Mouse (Mus musculus): ENCODE measurements around the gene Tmem269.

Tmem269 gene

DNA sequence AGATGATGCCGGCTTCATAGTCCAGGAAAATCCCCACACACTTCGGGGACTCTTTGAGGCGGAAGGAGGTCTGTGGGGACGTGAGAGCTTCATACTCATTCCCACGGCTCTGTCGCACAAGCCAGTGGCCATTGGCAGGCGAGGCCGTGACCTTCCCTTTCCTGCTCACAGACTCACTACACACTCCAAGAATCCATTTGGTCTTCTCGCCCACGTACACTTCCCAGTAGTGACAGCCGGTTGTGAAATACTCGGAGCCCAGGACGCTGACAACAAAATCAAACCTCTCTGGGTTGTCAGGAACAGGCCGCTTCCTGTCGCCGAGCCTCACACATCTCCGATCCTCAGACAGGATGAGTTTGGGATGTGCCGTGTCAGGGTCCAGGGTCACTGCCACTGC lies 39.7 kb downstream of the Tmem269 start:
- DNase-seq: no peak

DNA sequence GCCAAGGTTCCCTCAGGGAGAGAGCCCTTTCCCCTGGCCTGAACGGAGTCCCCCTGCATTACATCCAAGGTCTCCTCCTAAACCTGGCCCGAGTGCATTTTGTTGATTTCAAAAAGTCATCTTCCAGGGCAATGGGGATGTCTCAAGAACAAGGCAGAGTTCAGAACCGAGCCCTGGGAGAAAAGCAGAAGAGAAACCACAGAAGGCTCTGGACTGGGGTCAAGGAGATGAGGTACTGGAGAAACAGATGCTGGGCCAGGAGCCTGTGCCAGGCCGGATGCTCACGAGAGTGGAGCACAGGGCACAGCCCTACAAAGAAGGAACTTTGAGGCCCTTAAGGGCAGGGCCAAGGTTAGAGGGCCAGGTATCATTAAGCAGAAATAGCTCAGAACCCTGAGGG lies 40.3 kb downstream of the Tmem269 start:
- no peak for DNase-seq

DNA sequence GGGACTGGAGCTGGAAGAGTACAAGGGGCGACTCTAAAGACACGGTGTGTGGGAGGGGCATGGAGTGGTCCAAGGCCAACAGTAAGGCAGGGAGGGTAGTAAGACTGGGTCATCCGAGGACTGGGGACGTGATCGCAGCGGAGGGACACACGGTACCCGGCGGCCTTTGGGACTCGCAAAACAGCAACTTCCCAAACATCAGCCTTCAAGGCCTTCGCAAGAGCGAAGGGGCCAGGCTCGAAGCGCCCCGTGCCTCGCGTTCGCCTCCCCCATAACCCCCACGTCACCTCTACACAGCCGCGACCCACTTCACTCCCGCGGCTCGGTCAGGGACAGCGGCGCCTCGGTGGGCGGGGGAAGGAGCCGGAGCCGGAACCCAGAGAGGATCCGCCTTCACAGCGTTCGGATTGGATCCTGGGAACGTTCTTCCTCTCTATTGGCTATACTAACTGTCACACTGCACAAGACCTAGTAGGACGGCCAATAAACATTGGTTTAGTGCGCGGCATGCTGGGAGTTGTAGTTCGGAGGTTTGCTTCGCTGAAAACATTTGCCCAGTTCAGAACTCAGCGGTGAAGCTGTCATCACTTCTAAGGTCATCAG lies 44.1 kb downstream of the Tmem269 start, which contains the start of gene Zfp691:
Zfp691 (minus strand) TSS at position 345 of the 603 bp plus-strand sequence.
- DNase-seq: peak; percentile 97

DNA sequence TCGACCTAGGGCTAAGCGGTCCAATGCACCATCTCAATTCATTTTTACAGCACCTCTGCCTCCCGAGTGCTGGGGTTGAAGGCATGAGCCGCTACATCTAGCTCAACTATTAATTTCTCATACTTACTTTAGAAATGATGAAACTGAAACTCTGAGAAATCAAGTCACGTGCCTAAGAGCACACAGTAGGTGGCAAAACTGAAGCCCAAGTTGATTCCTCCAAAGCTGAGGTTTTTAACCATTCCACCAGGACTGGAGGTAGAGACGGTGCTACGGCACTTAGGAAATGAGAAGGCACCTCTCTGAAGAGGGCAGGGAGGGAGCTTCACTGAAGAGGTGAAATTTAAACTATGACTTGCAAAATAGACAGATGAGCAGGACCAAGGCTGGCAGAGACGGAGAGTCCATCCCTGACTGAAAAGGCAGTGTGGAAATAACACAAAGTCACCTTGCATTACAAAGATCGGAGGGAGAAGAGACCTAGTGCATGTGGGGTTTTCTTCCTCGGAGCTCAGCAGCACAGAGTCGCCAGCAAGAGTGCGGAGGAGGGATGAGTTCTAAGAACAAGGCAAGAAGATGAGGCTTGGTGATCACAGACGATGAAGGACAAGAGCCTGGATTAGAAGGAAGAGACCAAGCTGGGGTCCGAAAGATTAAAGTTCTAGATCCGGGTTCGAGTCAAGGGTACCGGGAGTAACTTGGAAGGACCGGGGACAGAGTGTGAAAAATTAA lies 44.9 kb downstream of the Tmem269 start:
- no peak for DNase-seq

DNA sequence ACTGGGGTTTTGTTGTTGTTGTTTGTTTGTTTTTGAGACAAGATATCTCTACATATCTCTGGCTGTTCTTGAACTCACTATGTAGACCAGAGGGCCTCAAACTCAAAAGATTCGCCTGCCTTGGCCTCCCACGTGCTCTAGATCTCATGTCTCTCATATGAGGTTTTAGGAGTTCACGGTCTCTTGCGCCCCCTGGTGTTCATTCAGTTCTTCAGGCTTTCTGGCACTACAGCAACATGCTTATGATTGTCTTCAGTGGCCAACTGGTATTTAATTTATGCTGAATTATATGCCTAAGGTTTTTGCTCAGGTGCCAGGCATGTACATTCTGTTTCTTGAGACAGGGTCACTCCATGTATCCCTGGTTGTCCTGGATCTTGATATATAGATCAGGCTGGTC lies 50.4 kb downstream of the Tmem269 start:
- DNase-seq: peak; percentile 92 to 95

DNA sequence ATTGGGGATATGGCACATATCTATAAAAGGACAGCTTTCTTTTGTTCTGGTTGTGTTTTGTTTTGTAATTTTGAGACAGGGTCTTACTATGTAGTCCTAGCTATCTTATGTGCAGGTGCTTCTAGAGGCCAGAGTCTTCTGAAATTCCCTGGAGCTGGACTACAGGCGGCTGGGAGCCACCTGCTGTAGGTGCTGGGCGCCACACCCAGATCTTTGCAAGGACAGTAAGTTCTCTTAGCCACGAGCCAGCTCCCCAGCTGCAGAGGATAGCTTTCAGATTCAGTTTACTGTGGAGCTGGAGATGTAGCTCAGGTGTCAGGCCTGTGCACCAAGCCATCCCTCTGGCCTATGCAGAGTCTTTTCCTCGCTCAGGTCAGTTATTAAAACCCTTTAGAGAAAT lies 50.9 kb downstream of the Tmem269 start:
- DNase-seq: no peak

DNA sequence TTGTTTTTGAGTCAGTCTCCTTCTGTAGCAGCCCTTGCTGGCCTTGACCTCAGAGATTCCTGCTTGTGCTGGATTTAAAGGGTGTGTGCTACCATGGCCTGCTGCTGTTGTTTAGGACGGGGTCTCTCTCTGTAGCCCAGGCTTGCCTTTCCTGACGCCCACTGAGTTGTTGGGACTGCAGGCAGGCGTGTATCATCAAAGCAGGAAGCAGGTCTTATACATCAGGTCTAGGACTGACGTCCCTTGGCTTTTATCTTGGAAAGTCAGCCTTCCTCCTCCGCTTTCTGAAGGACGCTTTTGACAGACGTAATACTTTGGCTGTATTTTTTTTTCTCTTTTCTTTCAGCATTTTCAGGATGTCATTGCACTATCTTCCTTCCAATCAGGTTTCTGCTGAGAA lies 52.1 kb downstream of the Tmem269 start:
- no peak for DNase-seq

DNA sequence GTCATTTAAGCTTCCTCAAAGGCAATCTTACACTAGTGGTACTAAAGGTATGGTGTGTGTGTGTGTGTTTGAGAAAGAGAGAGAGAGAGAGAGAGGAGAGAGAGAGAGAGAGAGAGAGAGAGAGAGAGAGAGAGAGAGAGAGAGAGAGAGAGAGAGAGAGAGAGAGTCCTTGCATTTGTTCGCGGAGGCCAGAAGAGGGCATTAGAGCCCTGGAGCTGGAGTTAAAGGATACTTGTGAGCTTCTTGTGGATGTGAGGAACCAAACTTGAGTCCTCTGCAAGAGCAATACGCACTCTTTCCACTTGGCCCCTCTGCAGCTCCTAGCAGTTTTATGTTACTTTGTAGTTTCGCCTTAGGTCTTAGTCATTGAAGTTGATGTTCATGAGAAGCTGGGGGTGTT lies 55.0 kb downstream of the Tmem269 start:
- no peak for DNase-seq

DNA sequence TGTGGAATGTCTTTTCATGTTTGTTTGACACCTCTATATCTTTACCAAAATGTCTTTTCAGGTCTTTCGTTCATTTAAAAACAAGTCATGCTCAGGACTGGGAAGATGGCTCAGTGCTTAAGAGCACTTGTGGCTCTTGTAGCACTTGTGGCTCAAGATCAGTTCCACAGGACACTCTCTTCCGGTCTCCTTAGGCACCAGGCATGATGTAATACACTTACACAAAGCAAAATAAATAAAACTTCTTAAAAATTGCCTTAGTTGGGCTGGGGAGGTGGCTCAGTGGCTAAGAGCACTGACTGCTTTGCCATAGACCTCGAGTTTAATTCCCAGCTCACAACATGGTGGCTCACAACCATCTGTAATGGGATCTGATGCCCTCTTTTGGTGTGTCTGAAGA lies 56.7 kb downstream of the Tmem269 start:
- no peak for DNase-seq

DNA sequence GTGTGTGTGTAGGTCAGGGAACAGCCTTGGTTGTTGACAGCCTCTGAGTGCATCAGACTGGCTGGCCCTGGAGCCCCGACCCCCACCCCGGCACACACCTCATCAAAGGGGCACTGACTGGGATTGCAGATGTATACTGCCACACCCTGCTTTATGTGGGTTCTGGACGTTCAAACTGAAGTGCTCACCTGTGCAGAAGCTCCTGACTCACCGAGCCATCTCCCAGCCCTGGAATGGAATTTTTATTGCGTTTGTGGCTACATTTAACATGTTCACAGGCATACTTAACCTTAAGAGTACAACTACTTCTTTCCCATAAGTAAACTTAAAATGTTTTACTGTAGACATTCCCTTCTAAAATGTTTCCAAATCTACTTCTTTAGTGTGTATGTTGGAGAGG lies 60.1 kb downstream of the Tmem269 start:
- DNase-seq: no peak

DNA sequence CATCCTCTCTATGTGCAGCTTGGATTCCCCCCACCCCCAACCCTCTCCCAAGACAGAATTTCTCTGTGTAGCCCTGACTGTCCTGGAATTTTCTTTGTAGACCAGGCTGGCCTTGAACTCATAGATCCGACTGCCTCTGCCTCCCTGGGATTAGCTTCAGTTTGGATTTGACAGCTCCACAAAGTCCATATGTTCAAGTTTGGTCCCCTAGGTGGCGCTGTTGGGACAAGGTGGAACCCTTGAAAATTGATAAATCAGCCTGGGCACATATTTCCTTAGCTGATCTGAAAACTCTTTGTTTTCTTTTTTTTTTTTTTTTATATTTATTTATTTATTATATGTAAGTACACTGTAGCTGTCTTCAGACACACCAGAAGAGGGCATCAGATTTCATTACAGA lies 60.8 kb downstream of the Tmem269 start:
- DNase-seq: peak; percentile 79 to 84

Measured in cerebellum, postnatal 10 days (tissue).